Mouse (Mus musculus) forebrain, postnatal 0 days (tissue): ENCODE results near the gene Gm15557. TPM values are rescaled to one million over a fixed set of nuclear protein-coding genes. Genes with fewer than 3 reads are reported as not detected.
"Not testable (repeated sequence)": the region's sequence is repeated elsewhere in the genome, so short reads cannot be mapped to it uniquely, and the experiment has no call there.

Experiments used
- ATAC-seq: fragments of 200-750 bp; cut with Nextera tagmentation; 2 replicates; pipeline ENCODE4 v1.8.0; 2017; ENCODE audit warnings: mild to moderate bottlenecking, moderate library complexity
- DNase-seq: peaks from one replicate; pipeline ENCODE4 v3.0.0-alpha.2; 2015
- H3K27ac ChIP-seq: fragments of 300-500 bp; sonication (generic); 2 replicates; pipeline ENCODE4 v1.5.1; 2014; ENCODE audit warnings: low read depth, mild to moderate bottlenecking, antibody characterized with exemption, low read length, moderate library complexity, mixed read lengths
- H3K27me3 ChIP-seq: fragments of 300-500 bp; sonication (generic); 2 replicates; pipeline ENCODE4 v1.6.1; 2014; ENCODE audit warnings: mild to moderate bottlenecking, low read length, mixed read lengths; ENCODE audit not compliant: insufficient read depth
- H3K36me3 ChIP-seq: fragments of 300-500 bp; sonication (generic); 2 replicates; pipeline ENCODE4 v1.6.1; 2014; ENCODE audit warnings: mild to moderate bottlenecking, moderate library complexity; ENCODE audit not compliant: insufficient read depth
- H3K4me1 ChIP-seq: fragments of 300-500 bp; sonication (generic); 2 replicates; pipeline ENCODE4 v1.6.1; 2014; ENCODE audit warnings: antibody characterized with exemption; ENCODE audit not compliant: insufficient read depth
- H3K4me2 ChIP-seq: fragments of 300-500 bp; sonication (generic); 2 replicates; pipeline ENCODE4 v1.6.1; 2014; ENCODE audit warnings: low read depth, mild to moderate bottlenecking, moderate library complexity
- H3K4me3 ChIP-seq: fragments of 300-500 bp; sonication (generic); 2 replicates; pipeline ENCODE4 v1.5.1; 2014; ENCODE audit warnings: low read depth, low read length, mixed read lengths
- H3K9ac ChIP-seq: fragments of 300-500 bp; sonication (generic); 2 replicates; pipeline ENCODE4 v1.6.1; 2014; ENCODE audit warnings: mild to moderate bottlenecking
- H3K9me3 ChIP-seq: fragments of 300-500 bp; sonication (generic); 2 replicates; pipeline ENCODE4 v1.6.1; 2016; ENCODE audit warnings: low read length
- CTCF ChIP-seq: sonication (generic); IDR thresholded peaks from 2 replicates; pipeline ENCODE4 v1.5.1; 2016; ENCODE audit warnings: antibody characterized with exemption, control low read depth, low read depth
- WGBS: fragments of 180-500 bp; shearing (Covaris S2); extraction: QIAGEN DNeasy Blood & Tissue Kit; methylation state at CpG from one replicate; pipeline ENCODE4 v1.1.7; 2014; 5-methylcytosine and 5-hydroxymethylcytosine counted together
- polyA plus RNA-seq: library from polyadenylated mRNA; unstranded; fragments of >200 nt; fragmentation: Nextera tagmentation; extraction: Ambion mirVana; gene quantifications from 2 replicates; pipeline ENCODE4 v1.2.1, GENCODE M21; 2015
- total RNA-seq: library from RNA; depleted of rRNA; stranded (reverse); fragments of >200 nt; gene quantifications from 2 replicates; pipeline ENCODE4 v1.2.3, GENCODE M21; 2014; rRNA removed

Gm15557 gene
- total RNA-seq (not detected in 2 replicates), polyA plus RNA-seq (not detected in 2 replicates)

DNA sequence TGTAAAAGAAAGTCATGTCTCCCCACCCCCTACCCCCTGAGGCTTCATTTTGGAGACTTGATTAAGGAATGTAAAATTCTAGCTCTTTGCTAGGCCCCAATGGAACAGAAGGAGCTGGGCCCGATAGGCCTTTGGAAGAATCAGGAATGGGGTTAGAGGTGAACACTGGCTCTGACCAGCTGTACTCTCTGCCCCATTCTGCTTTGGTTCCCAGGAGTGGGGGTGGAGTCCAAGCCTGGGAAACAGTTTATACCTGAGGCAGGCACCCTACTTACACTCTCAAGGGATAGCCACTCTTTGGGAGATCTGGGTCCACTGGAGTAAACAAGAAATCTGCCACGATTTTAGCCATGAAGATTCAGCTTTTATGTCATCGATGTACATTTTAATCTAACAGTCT is at the start of gene Gm15557:
TSS of gene Gm15557 (plus strand) at position 48 of the 400 bp plus-strand sequence.
- no peak within 1 kb of the TSS for H3K9ac ChIP-seq
- no peaks in the 10 kb centered on the region for H3K36me3 ChIP-seq
- H3K4me1 ChIP-seq: no peaks in the 10 kb centered on the region
- no peaks in the 10 kb centered on the region for H3K9me3 ChIP-seq
- DNase-seq: no peak
- no peak within 1 kb of the TSS for H3K4me2 ChIP-seq
- 84% methylated on average over 3 of the region's 3 CpGs for WGBS
- no peak for TF ChIP-seq CTCF
- H3K4me3 ChIP-seq: no peak within 1 kb of the TSS
- no peak within 1 kb of the TSS for H3K27ac ChIP-seq
- no peaks in the 10 kb centered on the region for H3K27me3 ChIP-seq
- no peak for ATAC-seq

DNA sequence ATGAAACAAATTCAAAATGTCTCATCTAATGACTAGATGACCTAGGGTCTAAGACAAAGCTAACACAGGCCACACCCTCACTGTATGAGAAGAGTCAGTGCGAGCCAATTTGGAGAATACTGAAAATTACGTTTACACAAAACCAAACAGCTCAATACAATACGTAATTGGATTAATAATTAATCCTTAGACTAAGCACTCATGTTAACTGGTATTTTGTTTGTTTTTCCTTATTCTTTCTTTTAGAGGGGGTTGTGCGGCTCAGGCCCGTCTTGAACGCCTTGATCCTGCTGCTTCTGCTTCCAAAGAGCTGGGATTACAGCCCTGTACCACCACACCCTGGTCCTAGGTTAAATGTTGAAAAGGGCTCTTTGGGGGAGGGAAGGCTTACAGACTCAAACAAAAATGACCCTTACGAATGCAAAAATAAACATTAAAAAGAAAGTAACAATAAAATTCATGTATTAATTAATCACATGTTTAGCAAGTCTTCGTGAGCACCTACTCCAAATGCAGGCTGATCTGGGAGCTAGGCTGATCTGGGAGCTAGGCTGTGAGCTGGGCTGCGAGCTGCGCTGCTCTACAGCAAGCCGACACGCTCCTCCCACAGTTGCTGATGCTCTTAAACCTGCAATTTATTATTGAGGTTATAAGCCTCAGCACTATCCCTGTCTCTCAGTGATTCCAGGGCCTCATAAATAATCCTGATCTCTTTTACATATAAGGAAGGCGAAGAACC is 46.1 kb upstream of the Gm15557 start:
- Histone ChIP-seq H3K9ac (no peak overlapping the region), H3K27me3 (no peaks in the 10 kb centered on the region), H3K27ac (no peak overlapping the region), H3K4me3 (no peak overlapping the region), H3K9me3 (no peaks in the 10 kb centered on the region), H3K4me2 (no peak overlapping the region), H3K4me1 (no peaks in the 10 kb centered on the region), H3K36me3 (peaks cover 29% of the 10 kb centered on the region)
- no peak for ATAC-seq
- DNase-seq: no peak
- TF ChIP-seq CTCF: no peak
- 91% methylated on average over 13 of the region's 13 CpGs for WGBS

DNA sequence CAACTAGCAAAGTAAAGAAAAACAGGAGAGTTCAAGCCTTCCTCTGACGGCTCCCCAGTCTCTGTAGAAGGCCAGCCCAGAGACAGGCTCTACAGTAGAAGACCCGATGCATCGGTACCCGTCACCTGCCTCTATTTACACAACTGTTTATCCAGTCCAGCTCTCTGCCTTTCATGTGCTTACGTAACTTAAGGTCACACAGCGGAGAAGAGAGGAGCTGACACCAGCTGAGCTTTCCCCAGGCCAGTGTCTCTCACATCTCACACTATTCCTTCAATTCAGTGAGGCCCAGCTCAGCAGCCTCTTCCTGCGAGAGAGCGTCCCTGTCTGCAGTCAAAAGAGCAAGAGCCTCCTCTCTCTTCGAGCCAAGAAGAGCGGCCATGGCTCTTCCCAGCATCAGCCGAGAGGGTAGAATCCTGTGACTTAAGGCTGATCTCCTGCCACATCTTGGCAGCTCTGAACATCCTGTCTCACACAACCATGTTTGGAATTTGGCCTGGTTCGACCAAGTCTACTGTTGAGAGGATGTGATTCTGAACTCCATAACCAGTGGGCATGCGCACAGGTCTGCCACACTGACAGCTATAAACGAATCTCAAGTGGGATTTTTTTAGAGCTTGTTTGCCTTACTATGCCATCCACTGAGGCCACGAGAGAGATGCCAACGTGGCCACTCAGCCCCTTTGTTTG is 45.3 kb upstream of the Gm15557 start:
- 89% methylated on average over 16 of the region's 16 CpGs for WGBS
- H3K9me3 ChIP-seq: no peaks in the 10 kb centered on the region
- H3K9ac ChIP-seq: no peak overlapping the region
- no peak overlapping the region for H3K27ac ChIP-seq
- ATAC-seq (no peak), DNase-seq (no peak)
- no peak for TF ChIP-seq CTCF
- H3K4me1 ChIP-seq: no peaks in the 10 kb centered on the region
- no peak overlapping the region for H3K4me3 ChIP-seq
- no peak overlapping the region for H3K4me2 ChIP-seq
- peaks cover 27% of the 10 kb centered on the region for H3K36me3 ChIP-seq
- H3K27me3 ChIP-seq: no peaks in the 10 kb centered on the region

DNA sequence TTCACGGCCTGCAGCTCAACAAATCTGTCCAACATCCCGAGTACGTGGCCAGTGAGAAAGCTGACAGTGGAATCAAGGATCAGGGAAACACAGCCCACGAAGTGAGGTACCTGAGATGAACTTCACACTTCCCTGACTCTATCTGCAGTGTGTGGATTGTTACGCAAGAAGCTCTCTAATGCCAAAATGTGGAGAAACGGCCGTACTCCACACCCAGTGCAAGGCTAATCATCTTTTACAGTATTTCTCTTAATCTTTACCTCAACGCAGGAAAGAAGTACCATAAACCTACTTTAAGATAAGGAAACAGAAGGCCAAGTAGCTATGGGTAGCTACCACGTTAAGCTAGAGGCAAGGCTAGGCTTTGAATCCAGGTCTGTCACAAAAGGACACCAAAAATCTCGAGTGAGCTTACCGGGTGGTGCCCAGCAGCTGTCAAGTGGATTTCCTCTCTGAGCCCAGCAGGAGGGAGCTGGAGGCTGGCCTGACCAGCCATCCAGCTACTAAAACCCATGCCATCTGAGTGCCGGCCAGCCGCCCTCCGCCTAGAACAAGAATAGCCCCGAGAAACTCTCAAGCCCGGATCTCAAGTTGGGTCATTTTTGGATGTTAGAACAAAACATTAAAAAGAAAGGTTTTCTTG is 37.4 kb upstream of the Gm15557 start:
- WGBS: 86% methylated on average over 16 of the region's 16 CpGs
- no peaks in the 10 kb centered on the region for H3K9me3 ChIP-seq
- DNase-seq: no peak
- TF ChIP-seq CTCF: no peak
- H3K27ac ChIP-seq: no peak overlapping the region
- H3K4me3 ChIP-seq: no peak overlapping the region
- H3K36me3 ChIP-seq: peaks cover 26% of the 10 kb centered on the region
- no peak overlapping the region for H3K9ac ChIP-seq
- no peak overlapping the region for H3K4me2 ChIP-seq
- no peaks in the 10 kb centered on the region for H3K4me1 ChIP-seq
- no peaks in the 10 kb centered on the region for H3K27me3 ChIP-seq
- no peak for ATAC-seq

DNA sequence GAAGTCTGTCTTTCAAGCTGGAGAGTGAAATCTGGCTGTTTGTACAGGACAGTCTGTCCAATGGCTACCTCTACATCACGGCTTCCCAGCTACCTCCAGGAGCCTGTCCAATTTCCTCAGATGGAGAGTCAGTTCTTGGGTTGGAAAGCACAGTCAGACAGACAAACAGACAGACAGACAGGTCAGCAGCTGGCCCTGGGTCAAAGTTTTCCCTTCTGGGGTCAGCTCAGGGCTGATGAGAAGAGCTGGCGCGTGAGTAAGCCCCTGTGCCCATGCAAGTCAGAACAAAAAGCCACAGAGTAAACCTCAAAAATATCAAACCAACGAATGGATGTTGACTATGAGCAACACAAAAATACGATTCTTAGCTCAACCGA is 36.9 kb upstream of the Gm15557 start:
- no peaks in the 10 kb centered on the region for H3K4me1 ChIP-seq
- no peaks in the 10 kb centered on the region for H3K27me3 ChIP-seq
- no peak for TF ChIP-seq CTCF
- no peak for ATAC-seq
- H3K9ac ChIP-seq: no peak overlapping the region
- no peaks in the 10 kb centered on the region for H3K9me3 ChIP-seq
- peaks cover 26% of the 10 kb centered on the region for H3K36me3 ChIP-seq
- H3K4me2 ChIP-seq: no peak overlapping the region
- H3K27ac ChIP-seq: no peak overlapping the region
- no peak overlapping the region for H3K4me3 ChIP-seq
- 92% methylated on average over 6 of the region's 6 CpGs for WGBS
- DNase-seq: no peak

DNA sequence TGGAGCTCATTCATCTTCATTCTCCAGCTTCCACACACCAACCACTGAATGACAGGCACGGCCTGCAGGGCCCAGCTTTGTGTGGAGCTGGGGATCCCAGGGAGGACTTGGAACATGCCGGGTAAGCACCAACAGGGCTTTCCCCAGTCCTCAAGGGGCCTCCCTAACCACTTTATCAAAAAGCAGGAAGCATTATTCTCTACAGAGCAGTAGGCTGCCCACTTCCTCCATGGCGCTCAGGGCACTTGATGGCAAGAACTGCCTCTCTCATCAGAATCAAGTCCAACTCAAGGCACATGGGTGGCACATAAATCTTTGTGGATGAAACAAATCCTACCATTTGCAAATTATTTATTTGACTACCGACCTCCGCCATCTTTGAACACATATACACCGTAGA is 25.8 kb upstream of the Gm15557 start:
- Histone ChIP-seq H3K27ac (no peak overlapping the region), H3K4me3 (no peak overlapping the region), H3K9me3 (no peaks in the 10 kb centered on the region), H3K4me1 (no peaks in the 10 kb centered on the region), H3K4me2 (no peak overlapping the region), H3K27me3 (no peaks in the 10 kb centered on the region), H3K9ac (no peak overlapping the region), H3K36me3 (peaks cover 46% of the 10 kb centered on the region)
- no peak for TF ChIP-seq CTCF
- ATAC-seq (no peak), DNase-seq (no peak)
- 90% methylated on average over 6 of the region's 6 CpGs for WGBS

DNA sequence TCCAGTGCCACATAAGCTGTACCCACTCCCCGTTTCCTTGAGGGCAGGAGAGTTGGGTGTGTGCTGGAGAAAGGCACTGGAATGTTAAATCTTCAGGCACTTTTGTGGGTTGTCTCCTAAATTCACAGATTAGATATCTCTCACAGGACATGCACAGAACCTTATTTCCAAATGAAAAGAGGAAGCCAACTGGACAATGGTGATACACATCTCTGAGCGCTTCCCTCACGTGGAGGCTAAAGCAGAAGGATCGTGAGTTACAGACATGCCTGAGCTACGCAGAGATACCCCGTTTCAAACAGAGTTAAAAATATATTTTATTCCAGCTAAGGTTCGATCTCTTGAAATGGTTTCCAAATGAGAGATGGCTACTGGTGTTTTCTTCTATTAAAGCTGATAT is 17.4 kb upstream of the Gm15557 start:
- ATAC-seq (no peak), DNase-seq (no peak)
- Histone ChIP-seq H3K4me2 (no peak overlapping the region), H3K4me1 (no peaks in the 10 kb centered on the region), H3K4me3 (no peak overlapping the region), H3K27me3 (no peaks in the 10 kb centered on the region), H3K27ac (no peak overlapping the region), H3K36me3 (peaks cover 5% of the 10 kb centered on the region; the same call in 1 of the 2 replicates), H3K9me3 (no peaks in the 10 kb centered on the region), H3K9ac (no peak overlapping the region)
- no peak for TF ChIP-seq CTCF
- WGBS: 96% methylated on average over 7 of the region's 7 CpGs

DNA sequence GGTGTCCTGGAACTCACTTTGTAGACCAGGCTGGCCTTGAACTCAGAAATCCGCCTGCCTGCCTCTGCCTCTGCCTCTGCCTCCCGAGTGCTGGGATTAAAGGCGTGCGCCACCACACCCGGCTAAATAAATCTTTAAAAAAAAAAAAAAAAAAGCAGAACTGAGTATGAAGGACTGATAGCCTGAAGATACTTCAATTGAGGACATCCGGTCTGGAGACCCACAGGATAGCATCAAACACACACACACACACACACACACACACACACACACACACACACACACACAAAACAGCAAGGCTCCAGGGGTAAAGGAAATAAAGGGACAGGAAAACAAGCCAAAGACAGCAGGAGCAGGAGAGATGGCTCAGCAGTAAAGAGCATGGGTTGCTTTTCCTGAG is 15.3 kb upstream of the Gm15557 start:
- not testable (repeated sequence) for H3K27ac ChIP-seq, H3K4me3 ChIP-seq, H3K36me3 ChIP-seq, DNase-seq, ATAC-seq, H3K4me1 ChIP-seq, H3K27me3 ChIP-seq, H3K9ac ChIP-seq, H3K9me3 ChIP-seq, H3K4me2 ChIP-seq
- 95% methylated on average over 6 of the region's 6 CpGs for WGBS
